Mouse (Mus musculus): ENCODE data around the gene U2af2.
"Not testable (repeated sequence)": the region's sequence is repeated elsewhere in the genome, so short reads cannot be mapped to it uniquely, and the experiment has no call there.

U2af2 gene

GRCm38 (mm10) chr7:5079365-5080009 lies 17.5 kb downstream of the U2af2 start:
- DNase-seq, result not testable (repeated sequence)

- peak; percentile 97 for DNase-seq
Observed at GRCm38 (mm10) chr7:5080010-5080751, 18.2 kb downstream of the U2af2 start, which contains the start of gene Epn1. Epn1 (plus strand) TSS chr7:5080235.

- peak; percentile 28 for DNase-seq
Observed at GRCm38 (mm10) chr7:5080815-5081214, 18.9 kb downstream of the U2af2 start.

- no peak for DNase-seq
Observed at GRCm38 (mm10) chr7:5081241-5081640, 19.3 kb downstream of the U2af2 start.

GRCm38 (mm10) chr7:5081939-5082338 lies 20.0 kb downstream of the U2af2 start:
- DNase-seq, result no peak

GRCm38 (mm10) chr7:5083325-5084105 lies 21.6 kb downstream of the U2af2 start:
- peak; percentile 84 for DNase-seq

- no peak for DNase-seq
Observed at GRCm38 (mm10) chr7:5085512-5085911, 23.6 kb downstream of the U2af2 start.

- DNase-seq, result no peak
Observed at GRCm38 (mm10) chr7:5086921-5087440, 25.0 kb downstream of the U2af2 start.

- DNase-seq, result peak; percentile 80
Observed at GRCm38 (mm10) chr7:5087886-5088285, 25.9 kb downstream of the U2af2 start.

- DNase-seq, result no peak
Observed at GRCm38 (mm10) chr7:5089853-5090252, 27.9 kb downstream of the U2af2 start.

GRCm38 (mm10) chr7:5091008-5091728 lies 29.2 kb downstream of the U2af2 start:
- DNase-seq, result no peak

- no peak for DNase-seq
Observed at GRCm38 (mm10) chr7:5092381-5092780, 30.4 kb downstream of the U2af2 start.

GRCm38 (mm10) chr7:5092831-5093510 lies 31.0 kb downstream of the U2af2 start:
- no peak for DNase-seq

GRCm38 (mm10) chr7:5098769-5099168 lies 36.8 kb downstream of the U2af2 start:
- no peak for DNase-seq

- no peak for DNase-seq
Observed at GRCm38 (mm10) chr7:5099796-5100195, 37.9 kb downstream of the U2af2 start.

GRCm38 (mm10) chr7:5101066-5101663 lies 39.2 kb downstream of the U2af2 start:
- no peak for DNase-seq

GRCm38 (mm10) chr7:5102564-5102963 lies 40.6 kb downstream of the U2af2 start:
- peak; percentile 45 for DNase-seq

- no peak for DNase-seq
Observed at GRCm38 (mm10) chr7:5108272-5108671, 46.3 kb downstream of the U2af2 start.

GRCm38 (mm10) chr7:5109301-5109700 lies 47.4 kb downstream of the U2af2 start:
- no peak for DNase-seq

GRCm38 (mm10) chr7:5112701-5113100 lies 50.8 kb downstream of the U2af2 start:
- DNase-seq, result no peak

GRCm38 (mm10) chr7:5116850-5117249 lies 54.9 kb downstream of the U2af2 start, which contains the start of gene Rfpl4:
Rfpl4 (minus strand) TSS chr7:5116950.
- no peak for DNase-seq

- DNase-seq, result no peak
Observed at GRCm38 (mm10) chr7:5125078-5125477, 63.1 kb downstream of the U2af2 start.

All from kidney, adult 9 months (tissue).